ENCODE assay signal across 23 mouse cellular contexts in genomic region chr5:148996709-148997037, GRCm38 (mm10). TPM values are rescaled to one million over a fixed set of nuclear protein-coding genes. Genes with fewer than 3 reads are reported as not detected.
A peak's percentile ranks its signal among the peaks of the same experiment; 100 is the strongest.
DNase-seq lines count a peak whose midpoint lies in the region; ATAC-seq and TF ChIP-seq lines count a peak whose summit lies in the region.
"Had no signal": no experiment of that assay in that cellular context is flagged by ENCODE, and none has a peak within 500 bp of the region (broad histone marks: within the 10 kb centered on the region; RNA-seq: fewer than 3 reads in every experiment).

No protein-coding gene starts in this region.

- H3K4me2 ChIP-seq in lung, embryonic 16.5 days (ENCODE audit: low read depth, low read length), result no peak overlapping the region
- H3K4me2 ChIP-seq in limb, embryonic 11.5 days (ENCODE audit: low read depth, severe bottlenecking), result no peak overlapping the region
- H3K4me2 ChIP-seq in liver, postnatal 0 days (ENCODE audit: low read depth, low read length), result no peak overlapping the region
- H3K4me2 ChIP-seq: heart, embryonic 11.5 days; liver, embryonic 15.5 days had no signal

- H3K9me3 ChIP-seq in heart, embryonic 10.5 days, result no peaks in the 10 kb centered on the region
- H3K9me3 ChIP-seq in lung, embryonic 16.5 days (ENCODE audit: control insufficient read depth, low read length), result no peaks in the 10 kb centered on the region
- H3K9me3 ChIP-seq in limb, embryonic 11.5 days (ENCODE audit: control insufficient read depth, low read length), result no peaks in the 10 kb centered on the region; the same call in 1 of the 2 replicates
- H3K9me3 ChIP-seq in liver, postnatal 0 days (ENCODE audit: low read length), result no peaks in the 10 kb centered on the region
- H3K9me3 ChIP-seq: liver, embryonic 15.5 days had no signal

- no peak for DNase-seq in heart, embryonic 10.5 days (ENCODE audit: low spot score)
- no peak for DNase-seq in heart, postnatal 14 days
- DNase-seq in lung, postnatal 4 days, result no peak
- DNase-seq in limb, embryonic 11.5 days (ENCODE audit: low spot score), result no peak
- DNase-seq in thymus, postnatal 36 days, result peak; percentile 36 to 47
- no peak for DNase-seq in left cerebral cortex, adult 2 months (ENCODE audit: extremely low spot score in 1 of 2, low spot score in 2 of 2)
- DNase-seq in liver, postnatal 0 days, result no peak
- DNase-seq: cerebellum, adult 9-11 months; heart, postnatal 4 days had no signal

- intact Hi-C loops in heart, postnatal 14 days (cut with DNase I), result loop anchor here (5.0 kb wide), 2 partner anchors 36 to 44 kb away; no protein-coding TSS in a partner anchor
- intact Hi-C loops in left cerebral cortex, adult 2 months (cut with DNase I), result no loop called here

- TF ChIP-seq CTCF in left cerebral cortex, adult 2 months (IDR thresholded peaks at IDR 0.05), result no peak
- no peak for TF ChIP-seq CTCF in liver, postnatal 0 days (IDR thresholded peaks at IDR 0.05; ENCODE audit: low read depth)

- H3K4me1 ChIP-seq in heart, embryonic 10.5 days, result peaks cover 26% of the 10 kb centered on the region
- H3K4me1 ChIP-seq in lung, embryonic 16.5 days (replicated peaks; ENCODE audit: control insufficient read depth, insufficient read depth, low read length), result peaks cover 12% of the 10 kb centered on the region
- peaks cover 8% of the 10 kb centered on the region; the same call in 1 of the 2 replicates for H3K4me1 ChIP-seq in limb, embryonic 11.5 days (ENCODE audit: control insufficient read depth, insufficient read depth, low read length)
- H3K4me1 ChIP-seq in liver, postnatal 0 days (ENCODE audit: insufficient read depth), result peaks cover 7% of the 10 kb centered on the region; the same call in 1 of the 2 replicates

- H3K27me3 ChIP-seq in heart, embryonic 10.5 days (ENCODE audit: insufficient read depth, poor library complexity, severe bottlenecking), result 0 out of 2 replicates have a peak, but pooled peaks cover 4% of the 10 kb centered on the region
- H3K27me3 ChIP-seq in lung, embryonic 16.5 days (ENCODE audit: control insufficient read depth, insufficient read depth, low read depth, low read length), result no peaks in the 10 kb centered on the region
- no peaks in the 10 kb centered on the region for H3K27me3 ChIP-seq in limb, embryonic 11.5 days (ENCODE audit: control insufficient read depth, insufficient read depth, low read length)
- H3K27me3 ChIP-seq in liver, postnatal 0 days (ENCODE audit: insufficient read depth, low read length), result no peaks in the 10 kb centered on the region
- H3K27me3 ChIP-seq: liver, embryonic 15.5 days had no signal

- H3K27ac ChIP-seq in heart, embryonic 10.5 days, result peak overlapping the region; percentile 64; the same call in 1 of the 2 replicates
- H3K27ac ChIP-seq in lung, embryonic 16.5 days (ENCODE audit: low read length), result peak overlapping the region; percentile 37
- H3K27ac ChIP-seq in limb, embryonic 11.5 days (replicated peaks; ENCODE audit: low read depth, low read length), result peak overlapping the region; percentile 36; the same call in 1 of the 2 replicates
- no peak overlapping the region for H3K27ac ChIP-seq in left cerebral cortex, adult 2 months
- no peak overlapping the region for H3K27ac ChIP-seq in liver, postnatal 0 days (ENCODE audit: low read depth)
- H3K27ac ChIP-seq: hindbrain, postnatal 0 days; macrophage had no signal

- 60% methylated on average over 4 of the region's 4 CpGs for WGBS in heart, embryonic 10.5 days
- WGBS in lung, embryonic 16.5 days, result 59% methylated on average over 4 of the region's 4 CpGs
- 68% methylated on average over 4 of the region's 4 CpGs for WGBS in limb, embryonic 11.5 days
- 68% methylated on average over 4 of the region's 4 CpGs for WGBS in liver, postnatal 0 days (ENCODE audit: insufficient replicate concordance)

- ATAC-seq in lung, embryonic 16.5 days (ENCODE audit: low read depth), result no peak
- no peak for ATAC-seq in limb, embryonic 11.5 days (ENCODE audit: insufficient number of reproducible peaks, low FRiP score, low TSS enrichment, low read depth)
- no peak for ATAC-seq in liver, postnatal 0 days
- ATAC-seq: forebrain, embryonic 14.5 days; intestine, postnatal 0 days had no signal

- no peak for TF ChIP-seq EP300 in liver, postnatal 0 days (IDR thresholded peaks at IDR 0.05; ENCODE audit: low read depth)

- H3K36me3 ChIP-seq in heart, embryonic 10.5 days, result peaks cover 9% of the 10 kb centered on the region; the same call in 1 of the 2 replicates
- H3K36me3 ChIP-seq in lung, embryonic 16.5 days (ENCODE audit: control insufficient read depth, insufficient read depth, low read length), result no peaks in the 10 kb centered on the region
- H3K36me3 ChIP-seq in limb, embryonic 11.5 days (ENCODE audit: control insufficient read depth, insufficient read depth, low read length), result 0 out of 2 replicates have a peak, but pooled peaks cover 4% of the 10 kb centered on the region
- no peaks in the 10 kb centered on the region for H3K36me3 ChIP-seq in liver, postnatal 0 days (replicated peaks; ENCODE audit: insufficient read depth, low read length)
- H3K36me3 ChIP-seq: liver, embryonic 15.5 days had no signal

- H3K9ac ChIP-seq in lung, embryonic 16.5 days (ENCODE audit: low read length), result no peak overlapping the region; the same call in 1 of the 2 replicates
- no peak overlapping the region for H3K9ac ChIP-seq in limb, embryonic 11.5 days (ENCODE audit: low read length)
- no peak overlapping the region for H3K9ac ChIP-seq in liver, postnatal 0 days (replicated peaks)
- H3K9ac ChIP-seq: liver, embryonic 15.5 days had no signal

- no peak overlapping the region for H3K4me3 ChIP-seq in heart, embryonic 10.5 days
- H3K4me3 ChIP-seq in lung, embryonic 16.5 days (ENCODE audit: low read length), result no peak overlapping the region
- no peak overlapping the region for H3K4me3 ChIP-seq in limb, embryonic 11.5 days (ENCODE audit: low read depth, low read length)
- no peak overlapping the region for H3K4me3 ChIP-seq in left cerebral cortex, adult 2 months
- H3K4me3 ChIP-seq in liver, postnatal 0 days (ENCODE audit: low read depth, low read length), result no peak overlapping the region
- H3K4me3 ChIP-seq: liver, embryonic 15.5 days; midbrain, embryonic 10.5 days had no signal

RNA-seq across cellular contexts. Expression of gene Gm42791, which starts 1.7 kb away (rescaled TPM):
- 0.57 and 2.6 TPM in 2 replicates for polyA plus RNA-seq in heart, embryonic 10.5 days (2016; fragmentation: Nextera tagmentation; extraction: Ambion mirVana)
- total RNA-seq in heart, postnatal 14 days (2021), result 1 to 10 TPM; 3.3 to 6.1 TPM
- 0.94 and 1.3 TPM in 2 replicates for polyA plus RNA-seq in lung, embryonic 16.5 days (2015; fragmentation: Nextera tagmentation; extraction: Ambion mirVana)
- 1.9 TPM in 1 of 2 replicates, not detected in the other for polyA plus RNA-seq in limb, embryonic 11.5 days (2014; fragmentation: Nextera tagmentation; extraction: Ambion mirVana)
- 10 to 100 TPM; 34.0 to 39.1 TPM for total RNA-seq in left cerebral cortex, adult 2 months (2021)
- polyA plus RNA-seq in liver, postnatal 0 days (2015; fragmentation: Nextera tagmentation; extraction: Ambion mirVana), result 0.42 TPM in 1 of 2 replicates, not detected in the other
- total RNA-seq: ES-E14; hindbrain, postnatal 0 days; midbrain, postnatal 0 days had no signal
- polyA plus RNA-seq: brain, embryonic 14.5 days; forebrain, embryonic 14.5 days; gonadal fat pad, adult 2 months; heart, embryonic 11.5 days; intestine, postnatal 0 days; limb, embryonic 14.5 days; liver, embryonic 15.5 days; urinary bladder, adult 2 months had no signal

Comparison
In these comparisons a context has a peak if more than half of its experiments do, and no peak if none do; other contexts are left out.
1. DNase-seq: peak in thymus, postnatal 36 days (2 of 2); none in heart, embryonic 10.5 days (single experiment), heart, postnatal 14 days (0 of 2), lung, postnatal 4 days (0 of 2), limb, embryonic 11.5 days (single experiment), left cerebral cortex, adult 2 months (0 of 2) and liver, postnatal 0 days (single experiment).
2. H3K27ac ChIP-seq: peak in heart, embryonic 10.5 days (single experiment), lung, embryonic 16.5 days (single experiment) and limb, embryonic 11.5 days (single experiment); none in left cerebral cortex, adult 2 months (single experiment) and liver, postnatal 0 days (single experiment).